Mouse (Mus musculus): ENCODE measurements around the gene Sccpdh. TPM values are rescaled to one million over a fixed set of nuclear protein-coding genes. Genes with fewer than 3 reads are reported as not detected.
"Not testable (repeated sequence)": the region's sequence is repeated elsewhere in the genome, so short reads cannot be mapped to it uniquely, and the experiment has no call there.

The Sccpdh gene
- polyA plus RNA-seq, 1 experiment from 2014 or later = 14.8 TPM

GRCm38 (mm10) chr1:179710739-179711138, 42.7 kb downstream of the Sccpdh start:
- H3K36me3 ChIP-seq = no peaks in the 10 kb centered on the region
- WGBS (ENCODE audit: insufficient replicate concordance) = 39% methylated on average over 5 of the region's 5 CpGs
- H3K9ac ChIP-seq = no peak overlapping the region
- ATAC-seq = no peak
- no peak overlapping the region for H3K4me2 ChIP-seq
- no peaks in the 10 kb centered on the region for H3K27me3 ChIP-seq (replicated peaks)
- no peak overlapping the region for H3K27ac ChIP-seq
- H3K9me3 ChIP-seq (replicated peaks) = peaks cover 4% of the 10 kb centered on the region; the same call in 1 of the 2 replicates
- no peak overlapping the region for H3K4me3 ChIP-seq
- peaks cover 4% of the 10 kb centered on the region for H3K4me1 ChIP-seq

GRCm38 (mm10) chr1:179712658-179713057, 44.6 kb downstream of the Sccpdh start:
- no peaks in the 10 kb centered on the region for H3K36me3 ChIP-seq
- no peak overlapping the region for H3K4me2 ChIP-seq
- H3K9me3 ChIP-seq (replicated peaks) = peaks cover 10% of the 10 kb centered on the region; the same call in 1 of the 2 replicates
- WGBS (ENCODE audit: insufficient replicate concordance) = 70% methylated on average over 7 of the region's 7 CpGs
- H3K4me1 ChIP-seq = peaks cover 12% of the 10 kb centered on the region
- ATAC-seq = no peak
- no peaks in the 10 kb centered on the region for H3K27me3 ChIP-seq (replicated peaks)
- no peak overlapping the region for H3K4me3 ChIP-seq
- H3K27ac ChIP-seq = no peak overlapping the region
- no peak overlapping the region for H3K9ac ChIP-seq

- peaks cover 12% of the 10 kb centered on the region for H3K4me1 ChIP-seq
These were observed 45.4 kb downstream of the Sccpdh start for GRCm38 (mm10) chr1:179713367-179713766.

GRCm38 (mm10) chr1:179715289-179715688, 47.3 kb downstream of the Sccpdh start:
- WGBS (ENCODE audit: insufficient replicate concordance) = 58% methylated on average over 2 of the region's 4 CpGs
- Histone ChIP-seq H3K27ac (peak overlapping the region; percentile 64), H3K4me1 (peaks cover 12% of the 10 kb centered on the region), H3K9me3 (replicated peaks) (peaks cover 10% of the 10 kb centered on the region; the same call in 1 of the 2 replicates)
- H3K4me2 ChIP-seq; H3K36me3 ChIP-seq; H3K27me3 ChIP-seq (replicated peaks); H3K9ac ChIP-seq; H3K4me3 ChIP-seq: not testable (repeated sequence)
- ATAC-seq = peak; percentile 73

More at GRCm38 (mm10) chr1:179713367-179713766, 45.4 kb downstream of the Sccpdh start:
- peaks cover 10% of the 10 kb centered on the region; the same call in 1 of the 2 replicates for H3K9me3 ChIP-seq (replicated peaks)
- ATAC-seq = no peak
- H3K27me3 ChIP-seq (replicated peaks) = no peaks in the 10 kb centered on the region
- WGBS (ENCODE audit: insufficient replicate concordance) = 69% methylated on average over 3 of the region's 3 CpGs
- H3K4me2 ChIP-seq = no peak overlapping the region
- no peak overlapping the region for H3K4me3 ChIP-seq
- no peak overlapping the region for H3K9ac ChIP-seq
- no peak overlapping the region for H3K27ac ChIP-seq
- H3K36me3 ChIP-seq = no peaks in the 10 kb centered on the region

- WGBS (ENCODE audit: insufficient replicate concordance) = 44% methylated on average over 4 of the region's 4 CpGs
- peaks cover 10% of the 10 kb centered on the region; the same call in 1 of the 2 replicates for H3K9me3 ChIP-seq (replicated peaks)
- H3K4me1 ChIP-seq = peaks cover 12% of the 10 kb centered on the region
- H3K4me2 ChIP-seq = no peak overlapping the region
- H3K27me3 ChIP-seq (replicated peaks) = no peaks in the 10 kb centered on the region
- ATAC-seq = peak; percentile 92
- H3K4me3 ChIP-seq = no peak overlapping the region
- H3K9ac ChIP-seq = no peak overlapping the region
- H3K27ac ChIP-seq = peak overlapping the region; percentile 64
- H3K36me3 ChIP-seq = no peaks in the 10 kb centered on the region
These were observed 47.8 kb downstream of the Sccpdh start for GRCm38 (mm10) chr1:179715786-179716185.

GRCm38 (mm10) chr1:179722811-179723469, 54.9 kb downstream of the Sccpdh start:
- no peaks in the 10 kb centered on the region for H3K4me1 ChIP-seq
- H3K9ac ChIP-seq = no peak overlapping the region
- no peaks in the 10 kb centered on the region for H3K36me3 ChIP-seq
- no peaks in the 10 kb centered on the region; the same call in 1 of the 2 replicates for H3K27me3 ChIP-seq (replicated peaks)
- H3K4me3 ChIP-seq = no peak overlapping the region
- no peak for ATAC-seq
- no peak overlapping the region for H3K27ac ChIP-seq
- 60% methylated on average over 8 of the region's 8 CpGs for WGBS (ENCODE audit: insufficient replicate concordance)
- no peak overlapping the region for H3K4me2 ChIP-seq
- no peaks in the 10 kb centered on the region for H3K9me3 ChIP-seq (replicated peaks)

GRCm38 (mm10) chr1:179728661-179729060, 60.7 kb downstream of the Sccpdh start:
- no peak overlapping the region for H3K4me3 ChIP-seq
- H3K36me3 ChIP-seq = no peaks in the 10 kb centered on the region
- H3K27me3 ChIP-seq (replicated peaks) = peaks cover 13% of the 10 kb centered on the region; the same call in 1 of the 2 replicates
- H3K4me2 ChIP-seq = no peak overlapping the region
- H3K9ac ChIP-seq = no peak overlapping the region
- H3K9me3 ChIP-seq (replicated peaks) = 0 out of 2 replicates have a peak, but pooled peaks cover 4% of the 10 kb centered on the region
- no peak for ATAC-seq
- no peaks in the 10 kb centered on the region for H3K4me1 ChIP-seq
- no peak overlapping the region for H3K27ac ChIP-seq
- 74% methylated on average over 10 of the region's 10 CpGs for WGBS (ENCODE audit: insufficient replicate concordance)

GRCm38 (mm10) chr1:179731391-179731790, 63.4 kb downstream of the Sccpdh start:
- Histone ChIP-seq H3K27ac (no peak overlapping the region), H3K4me3 (no peak overlapping the region), H3K27me3 (replicated peaks) (peaks cover 13% of the 10 kb centered on the region; the same call in 1 of the 2 replicates), H3K4me1 (peaks cover 4% of the 10 kb centered on the region; the same call in 1 of the 2 replicates), H3K9me3 (replicated peaks) (0 out of 2 replicates have a peak, but pooled peaks cover 4% of the 10 kb centered on the region), H3K9ac (no peak overlapping the region), H3K36me3 (no peaks in the 10 kb centered on the region), H3K4me2 (no peak overlapping the region)
- ATAC-seq = no peak
- WGBS (ENCODE audit: insufficient replicate concordance) = 65% methylated on average over 3 of the region's 3 CpGs

GRCm38 (mm10) chr1:179734500-179735474, 66.8 kb downstream of the Sccpdh start:
- Histone ChIP-seq H3K4me2 (peak overlapping the region; percentile 49), H3K27me3 (replicated peaks) (peaks cover 13% of the 10 kb centered on the region; the same call in 1 of the 2 replicates), H3K36me3 (no peaks in the 10 kb centered on the region), H3K27ac (no peak overlapping the region), H3K9me3 (replicated peaks) (no peaks in the 10 kb centered on the region), H3K9ac (no peak overlapping the region), H3K4me1 (peaks cover 4% of the 10 kb centered on the region; the same call in 1 of the 2 replicates), H3K4me3 (peak overlapping the region; percentile 11; the same call in 1 of the 2 replicates)
- WGBS (ENCODE audit: insufficient replicate concordance) = 19% methylated on average over 15 of the region's 15 CpGs
- ATAC-seq = peak; percentile 52; the same call in 1 of the 2 replicates

GRCm38 (mm10) chr1:179736483-179736882, 68.5 kb downstream of the Sccpdh start:
- Histone ChIP-seq H3K27ac (no peak overlapping the region), H3K9me3 (replicated peaks) (no peaks in the 10 kb centered on the region), H3K27me3 (replicated peaks) (peaks cover 13% of the 10 kb centered on the region; the same call in 1 of the 2 replicates), H3K36me3 (no peaks in the 10 kb centered on the region), H3K4me3 (no peak overlapping the region), H3K4me2 (no peak overlapping the region), H3K9ac (no peak overlapping the region), H3K4me1 (peaks cover 4% of the 10 kb centered on the region; the same call in 1 of the 2 replicates)
- WGBS (ENCODE audit: insufficient replicate concordance) = 63% methylated on average over 3 of the region's 3 CpGs
- 0 out of 2 replicates have a peak, but pooled peaks have one; percentile 8 for ATAC-seq
